Mouse (Mus musculus): ENCODE data around the gene Arl10.

Arl10 gene

GRCm38 (mm10) chr13:54574854-54575481, at the start of gene Arl10:
Arl10 (plus strand) TSS chr13:54575015.
- in situ Hi-C loops (cut with MboI; ENCODE audit: low sequenced_read_pairs), result no loop called here

- in situ Hi-C loops (cut with MboI; ENCODE audit: low sequenced_read_pairs), result no loop called here
These were observed 47.7 kb upstream of the Arl10 start for GRCm38 (mm10) chr13:54527140-54527539.

GRCm38 (mm10) chr13:54532134-54532533, 42.7 kb upstream of the Arl10 start:
- in situ Hi-C loops (cut with MboI; ENCODE audit: low sequenced_read_pairs), result no loop called here

GRCm38 (mm10) chr13:54548036-54548435, 26.8 kb upstream of the Arl10 start:
- in situ Hi-C loops (cut with MboI; ENCODE audit: low sequenced_read_pairs), result no loop called here

GRCm38 (mm10) chr13:54556176-54556575, 18.6 kb upstream of the Arl10 start:
- in situ Hi-C loops (cut with MboI; ENCODE audit: low sequenced_read_pairs), result no loop called here

GRCm38 (mm10) chr13:54556796-54557195, 18.0 kb upstream of the Arl10 start:
- in situ Hi-C loops (cut with MboI; ENCODE audit: low sequenced_read_pairs), result no loop called here

- in situ Hi-C loops (cut with MboI; ENCODE audit: low sequenced_read_pairs), result no loop called here
These were observed 17.2 kb upstream of the Arl10 start for GRCm38 (mm10) chr13:54557652-54558051.

- in situ Hi-C loops (cut with MboI; ENCODE audit: low sequenced_read_pairs), result no loop called here
These were observed 15.2 kb upstream of the Arl10 start for GRCm38 (mm10) chr13:54559656-54560055.

GRCm38 (mm10) chr13:54560608-54561007, 14.2 kb upstream of the Arl10 start:
- in situ Hi-C loops (cut with MboI; ENCODE audit: low sequenced_read_pairs), result no loop called here

- in situ Hi-C loops (cut with MboI; ENCODE audit: low sequenced_read_pairs), result no loop called here
These were observed 12.3 kb upstream of the Arl10 start for GRCm38 (mm10) chr13:54562562-54562961.

GRCm38 (mm10) chr13:54564232-54565200, 10.3 kb upstream of the Arl10 start:
- in situ Hi-C loops (cut with MboI; ENCODE audit: low sequenced_read_pairs), result no loop called here

GRCm38 (mm10) chr13:54565201-54565581, 9.6 kb upstream of the Arl10 start, which contains the start of gene 4833439L19Rik:
4833439L19Rik (minus strand) TSS chr13:54565435.
- in situ Hi-C loops (cut with MboI; ENCODE audit: low sequenced_read_pairs), result no loop called here

GRCm38 (mm10) chr13:54565594-54566345, 9.0 kb upstream of the Arl10 start:
- in situ Hi-C loops (cut with MboI; ENCODE audit: low sequenced_read_pairs), result no loop called here

- in situ Hi-C loops (cut with MboI; ENCODE audit: low sequenced_read_pairs), result no loop called here
These were observed 6.4 kb upstream of the Arl10 start for GRCm38 (mm10) chr13:54568380-54568779.

GRCm38 (mm10) chr13:54569282-54569681, 5.5 kb upstream of the Arl10 start:
- in situ Hi-C loops (cut with MboI; ENCODE audit: low sequenced_read_pairs), result no loop called here

GRCm38 (mm10) chr13:54570736-54571135, 4.1 kb upstream of the Arl10 start:
- in situ Hi-C loops (cut with MboI; ENCODE audit: low sequenced_read_pairs), result no loop called here

GRCm38 (mm10) chr13:54571637-54572036, 3.2 kb upstream of the Arl10 start:
- in situ Hi-C loops (cut with MboI; ENCODE audit: low sequenced_read_pairs), result no loop called here

GRCm38 (mm10) chr13:54572621-54573020, 2.2 kb upstream of the Arl10 start:
- in situ Hi-C loops (cut with MboI; ENCODE audit: low sequenced_read_pairs), result no loop called here

- in situ Hi-C loops (cut with MboI; ENCODE audit: low sequenced_read_pairs), result no loop called here
These were observed 674 bp downstream of the Arl10 start for GRCm38 (mm10) chr13:54575489-54575888.

- in situ Hi-C loops (cut with MboI; ENCODE audit: low sequenced_read_pairs), result no loop called here
These were observed 3.1 kb downstream of the Arl10 start for GRCm38 (mm10) chr13:54577652-54578507.
